Mouse (Mus musculus) gastrocnemius, postnatal 25 days (tissue): ENCODE results near the gene Artn. TPM values are rescaled to one million over a fixed set of nuclear protein-coding genes. Genes with fewer than 3 reads are reported as not detected.

Source experiments
- DNase-seq: peaks from one replicate; pipeline ENCODE4 v3.0.0; 2022
- total RNA-seq, 2 experiments: library from RNA; stranded (reverse); gene quantifications; 1 replicate in 1 of 2; 2 replicates in 1 of 2; pipeline ENCODE4 v1.2.3; 2021

Artn gene
- total RNA-seq, 2 experiments from 2014 or later = 0.18 to 0.48 TPM

GRCm38 (mm10) chr4:117918261-117918660 is 11.3 kb downstream of the Artn start:
- no peak for DNase-seq

GRCm38 (mm10) chr4:117917847-117918246 is 11.7 kb downstream of the Artn start:
- DNase-seq = no peak

DNA sequence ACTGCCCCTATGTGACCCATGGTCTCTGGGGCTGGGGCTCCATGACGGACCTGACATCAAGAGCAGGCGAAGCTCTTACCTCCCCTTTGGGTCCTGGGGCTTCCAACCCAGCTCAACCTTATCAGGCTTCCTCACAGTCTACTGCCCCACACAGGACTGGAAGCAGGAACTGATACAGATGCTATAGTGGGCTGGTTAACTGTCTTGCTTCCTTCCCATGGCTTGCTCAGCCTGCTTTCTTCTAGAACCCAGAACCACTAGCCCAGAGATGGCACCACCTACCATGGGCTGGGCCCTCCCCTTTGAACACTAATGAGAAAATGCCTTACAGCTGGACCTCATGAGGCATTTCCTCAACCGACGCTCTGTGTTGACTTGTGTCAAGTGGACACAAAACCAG is 12.2 kb downstream of the Artn start:
- no peak for DNase-seq

DNA sequence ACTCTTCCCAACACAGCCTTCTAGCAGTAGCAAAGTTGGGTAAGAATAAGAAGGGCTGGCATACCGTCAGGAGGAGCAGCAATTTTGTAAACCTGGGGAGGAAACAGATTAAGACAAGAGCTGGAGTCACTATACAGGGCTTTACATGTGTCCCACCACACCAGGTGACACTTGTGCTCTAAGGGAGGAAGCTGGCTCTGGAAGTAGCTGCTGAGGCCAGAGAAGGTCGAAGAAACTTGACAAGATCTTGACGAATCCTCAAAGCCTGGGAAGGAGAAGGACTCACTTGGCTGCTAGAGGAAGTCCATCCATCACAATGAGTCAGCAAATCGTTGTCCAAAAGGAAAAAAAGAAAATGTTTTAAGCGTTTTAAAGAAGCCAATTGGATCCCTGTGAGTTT is 13.2 kb downstream of the Artn start:
- DNase-seq = no peak

DNA sequence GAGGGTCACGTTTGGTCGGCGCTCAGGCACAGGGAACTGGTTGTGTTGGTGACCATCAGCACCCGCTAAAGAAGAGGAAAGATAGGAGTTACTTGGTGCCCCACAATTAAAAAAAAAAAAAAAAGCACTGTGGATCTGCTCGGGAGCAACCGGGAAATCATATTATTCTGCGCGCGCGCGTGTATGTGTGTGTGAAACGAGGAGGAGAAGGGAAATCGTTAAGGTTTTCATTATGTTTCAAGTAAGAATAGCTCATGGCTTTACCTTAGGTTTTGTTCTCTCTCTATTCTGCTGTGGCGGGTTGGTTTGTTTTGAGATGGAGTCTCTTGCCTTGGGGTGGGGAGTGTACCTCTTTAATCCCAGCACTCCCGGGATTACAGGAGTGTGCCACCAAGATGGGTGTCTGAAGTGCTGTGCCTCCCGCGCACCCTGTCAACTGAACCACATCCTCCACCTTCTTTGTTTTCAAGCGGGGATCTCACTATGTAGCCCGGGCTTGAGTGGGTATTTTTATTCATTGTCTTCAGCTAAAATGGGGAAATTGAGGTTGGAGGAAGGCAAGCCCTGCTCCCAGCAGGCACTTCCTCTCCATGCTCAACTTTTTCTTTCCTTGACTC is 14.0 kb downstream of the Artn start:
- no peak for DNase-seq

DNA sequence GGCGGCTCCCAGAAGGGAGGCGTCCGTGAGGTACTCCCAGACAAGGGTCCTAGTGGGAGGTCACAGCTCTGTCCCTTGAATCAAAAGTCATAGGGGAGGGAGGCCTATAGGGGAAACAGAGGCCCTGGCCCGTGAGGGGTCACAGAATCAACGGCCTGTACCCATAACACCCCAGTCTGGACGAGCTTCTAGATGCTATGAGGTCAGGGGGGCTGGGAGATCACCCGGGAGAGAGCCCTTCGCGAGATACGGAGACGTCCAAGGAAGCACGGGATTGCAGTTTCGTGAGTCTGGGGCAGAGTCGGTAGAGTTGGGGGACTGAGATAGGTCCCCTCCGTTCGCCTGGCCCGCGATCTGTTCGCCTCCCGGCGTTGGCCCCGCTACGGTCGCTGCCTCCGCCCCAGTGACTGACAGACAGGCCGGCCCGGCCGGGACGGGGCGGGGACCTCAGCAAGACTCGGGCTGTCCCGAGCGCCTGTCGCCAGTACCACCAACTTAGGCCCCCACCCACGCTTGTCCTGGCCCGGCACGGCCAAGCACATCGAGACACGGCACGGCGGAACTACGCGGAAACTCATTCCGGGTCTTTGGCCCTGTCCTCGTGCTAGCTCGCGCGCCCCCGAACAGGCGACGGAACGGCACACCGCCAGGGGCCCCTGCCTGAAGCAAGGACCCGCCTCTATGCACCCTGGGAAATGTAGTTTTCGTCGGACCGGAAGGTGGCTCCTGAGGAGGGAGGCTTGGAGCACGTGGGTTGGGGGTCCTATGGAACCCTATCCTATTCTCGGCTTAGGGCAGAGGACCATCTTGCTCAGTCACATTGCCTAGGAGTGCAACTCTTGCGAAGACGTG is 14.7 kb downstream of the Artn start, which contains the start of gene Ipo13:
Gene Ipo13 (minus strand): TSS at position 409 of the 852 bp plus-strand sequence.
- DNase-seq = peak; percentile 91

GRCm38 (mm10) chr4:117914031-117914430 is 15.5 kb downstream of the Artn start:
- DNase-seq = peak; percentile 82

DNA sequence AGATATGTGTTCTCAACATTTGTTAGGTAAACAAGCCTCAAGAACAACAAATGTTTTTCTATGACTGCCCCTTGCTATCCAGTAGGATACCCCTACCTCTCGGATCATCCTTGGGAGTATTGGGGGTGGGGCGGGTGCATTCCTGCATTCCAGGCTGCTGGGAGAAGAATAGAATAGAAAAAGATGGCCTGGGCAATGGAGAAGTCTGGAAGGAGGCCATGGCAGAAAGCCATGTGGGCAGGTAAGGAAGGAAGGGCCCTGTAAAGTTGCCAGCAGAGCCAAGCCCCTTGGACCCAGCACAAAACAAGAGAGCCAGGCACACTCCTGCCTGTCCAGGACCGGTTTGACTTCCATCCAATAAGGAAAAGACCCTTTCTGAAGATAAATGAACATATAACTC is 16.1 kb downstream of the Artn start:
- DNase-seq = no peak

DNA sequence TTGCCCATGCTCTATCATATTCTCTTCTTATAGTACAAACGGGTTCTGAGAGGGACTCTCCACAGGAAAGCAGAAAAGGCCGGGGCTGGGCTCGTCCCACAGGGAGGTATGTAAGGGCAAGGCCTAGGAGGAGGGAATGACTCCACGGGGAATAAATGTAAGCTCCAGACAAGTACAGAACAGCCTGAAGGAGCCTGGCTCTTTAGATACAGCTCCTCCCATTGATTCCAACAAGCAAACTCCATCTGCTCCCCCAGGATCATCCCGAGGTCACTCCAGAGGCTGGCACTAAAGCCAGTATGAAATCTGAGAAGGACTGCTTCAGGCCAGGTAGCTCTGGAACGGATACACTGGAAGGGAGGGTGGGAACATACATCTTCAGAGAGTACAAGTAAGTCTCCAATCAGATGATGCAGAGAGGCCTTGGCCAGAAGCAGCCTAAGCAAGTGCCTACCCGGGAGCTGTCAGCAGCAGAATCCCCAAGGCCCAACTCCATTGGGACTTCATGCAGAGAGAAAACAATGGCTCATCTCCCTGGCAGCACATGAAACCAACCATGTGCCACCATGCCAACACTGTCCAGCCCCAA is 16.8 kb downstream of the Artn start:
- no peak for DNase-seq

DNA sequence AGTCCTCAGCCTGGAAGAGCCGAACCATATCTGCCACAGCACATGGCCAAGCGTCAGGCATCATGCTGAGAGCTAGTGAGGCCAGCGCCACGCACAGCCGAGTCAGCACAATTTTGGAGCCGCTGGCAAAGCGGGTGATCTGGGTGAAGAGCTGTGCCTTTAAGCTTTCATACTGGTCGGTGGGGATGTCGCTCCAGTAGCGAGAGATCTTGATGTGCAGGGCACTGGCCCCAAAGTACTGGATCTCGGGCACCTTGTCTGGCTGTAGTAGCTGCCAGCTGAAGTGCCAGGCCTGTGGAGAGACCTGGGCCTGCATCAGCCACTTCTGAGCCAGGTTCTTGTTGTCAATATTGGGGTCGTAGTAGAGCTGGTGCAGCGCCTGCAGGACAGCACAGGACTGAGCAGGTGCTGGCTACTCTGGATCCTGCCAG is 17.4 kb downstream of the Artn start:
- DNase-seq = peak; percentile 52

DNA sequence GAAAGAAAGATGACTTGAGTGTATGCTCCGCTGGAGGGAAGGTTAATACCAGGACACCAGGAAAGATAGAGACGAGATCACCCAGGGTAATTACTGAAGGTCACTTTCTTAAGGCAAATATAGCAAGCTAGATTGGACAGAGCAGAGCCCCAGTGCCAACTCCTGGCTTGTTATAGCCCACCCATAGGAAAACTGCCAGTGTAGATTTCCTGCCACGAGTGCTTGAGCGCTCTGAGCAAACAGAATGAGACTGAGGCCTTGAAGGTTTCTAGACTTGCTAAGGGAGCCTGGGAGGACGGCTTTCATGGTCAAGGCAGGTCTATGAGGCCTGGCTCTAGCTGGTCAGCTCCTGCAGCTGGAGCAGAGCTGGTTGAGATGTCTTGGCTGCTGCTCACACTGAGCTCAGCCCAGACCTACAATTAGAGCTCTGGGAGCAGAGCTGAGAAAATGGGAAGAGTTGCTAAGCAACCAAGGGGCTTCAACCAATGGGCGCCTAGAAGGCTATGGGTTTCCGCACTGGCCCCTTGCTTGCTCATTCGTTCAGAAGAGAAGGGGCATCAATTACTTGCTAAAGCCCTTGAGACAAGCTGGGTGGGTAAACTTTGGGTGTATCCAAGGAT is 20.6 kb downstream of the Artn start:
- DNase-seq = no peak

- peak; percentile 83 for DNase-seq
Measured at GRCm38 (mm10) chr4:117906196-117906595, 23.4 kb downstream of the Artn start.

GRCm38 (mm10) chr4:117904761-117905160 is 24.8 kb downstream of the Artn start:
- no peak for DNase-seq

DNA sequence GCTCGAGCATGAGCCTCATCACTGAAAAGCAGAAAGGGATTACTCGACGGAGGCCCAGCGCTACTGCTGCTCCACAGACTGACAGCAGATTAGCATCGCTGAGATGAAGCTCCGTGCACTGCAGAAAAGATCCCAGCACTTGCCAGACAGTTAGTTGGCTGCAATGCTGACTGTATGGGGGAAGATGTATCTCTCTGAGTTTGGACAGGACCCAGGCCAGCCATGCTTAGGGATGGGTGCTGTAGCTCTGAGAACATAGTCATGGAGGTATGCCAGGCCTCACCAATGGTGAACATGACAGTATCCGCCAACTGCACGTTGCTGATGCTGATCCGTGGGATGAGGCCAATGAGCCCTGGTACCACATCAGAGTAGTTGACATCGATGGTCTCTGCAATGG is 25.5 kb downstream of the Artn start:
- no peak for DNase-seq

DNA sequence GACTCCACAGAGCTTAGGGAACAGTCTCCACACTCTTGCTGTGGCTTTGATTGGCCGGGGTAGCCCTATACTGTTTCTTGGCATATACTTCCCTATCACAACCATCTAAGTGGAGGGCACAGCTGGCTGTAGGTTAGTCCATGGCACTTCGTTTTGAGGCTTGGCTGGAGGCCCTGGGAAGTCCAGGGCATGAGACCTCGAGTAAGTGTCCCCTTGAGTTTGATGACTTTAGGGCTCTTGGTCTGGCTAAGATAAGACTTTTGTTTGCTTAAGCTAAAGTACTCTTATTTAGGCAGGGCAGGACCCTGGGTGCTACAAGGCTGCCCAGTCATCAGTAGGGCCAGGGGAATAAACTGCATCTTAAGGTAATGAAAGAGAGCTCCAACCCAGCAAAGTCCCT is 31.5 kb downstream of the Artn start:
- no peak for DNase-seq

- DNase-seq = no peak
Measured at GRCm38 (mm10) chr4:117896031-117896430, 33.5 kb downstream of the Artn start.

DNA sequence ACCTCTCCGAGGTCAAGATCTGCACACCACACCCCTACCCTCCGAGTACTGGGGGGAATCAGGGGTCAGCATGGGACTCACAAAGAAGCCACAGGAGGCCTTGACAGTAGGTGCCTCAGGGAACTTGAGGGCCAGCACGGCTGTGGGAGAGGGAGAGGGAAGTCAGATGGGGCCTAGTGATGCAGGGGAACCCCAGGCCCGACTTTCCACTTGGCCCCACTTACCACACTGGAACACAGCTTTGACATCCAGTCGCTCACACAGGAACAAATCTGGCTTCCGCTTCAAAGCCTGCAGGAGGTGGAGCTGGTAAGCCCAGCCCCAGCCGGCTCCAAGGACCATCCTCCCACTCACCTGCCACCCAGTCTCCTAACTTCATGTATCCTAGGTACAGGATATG is 34.2 kb downstream of the Artn start:
- no peak for DNase-seq

GRCm38 (mm10) chr4:117894601-117895000 is 35.0 kb downstream of the Artn start:
- DNase-seq = no peak

DNA sequence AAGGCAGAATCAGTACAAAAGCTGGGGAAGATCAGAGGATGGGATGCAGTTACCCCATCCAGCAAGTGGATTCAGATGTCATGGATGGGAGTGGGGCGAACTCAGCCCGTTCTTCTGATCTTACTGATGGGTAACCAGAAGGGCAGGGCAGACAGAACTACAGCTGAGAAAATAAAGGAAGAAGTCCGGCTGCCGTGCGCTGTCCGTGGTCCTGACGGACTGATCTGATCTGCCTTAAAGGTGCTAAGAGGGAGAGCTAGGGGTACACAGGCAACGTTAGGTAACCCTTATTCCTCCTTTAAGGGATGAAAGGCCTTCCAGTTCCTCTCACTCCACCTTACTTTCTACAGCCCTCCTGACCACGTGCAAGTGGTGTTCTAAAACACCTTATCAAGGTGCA is 36.2 kb downstream of the Artn start:
- no peak for DNase-seq

DNA sequence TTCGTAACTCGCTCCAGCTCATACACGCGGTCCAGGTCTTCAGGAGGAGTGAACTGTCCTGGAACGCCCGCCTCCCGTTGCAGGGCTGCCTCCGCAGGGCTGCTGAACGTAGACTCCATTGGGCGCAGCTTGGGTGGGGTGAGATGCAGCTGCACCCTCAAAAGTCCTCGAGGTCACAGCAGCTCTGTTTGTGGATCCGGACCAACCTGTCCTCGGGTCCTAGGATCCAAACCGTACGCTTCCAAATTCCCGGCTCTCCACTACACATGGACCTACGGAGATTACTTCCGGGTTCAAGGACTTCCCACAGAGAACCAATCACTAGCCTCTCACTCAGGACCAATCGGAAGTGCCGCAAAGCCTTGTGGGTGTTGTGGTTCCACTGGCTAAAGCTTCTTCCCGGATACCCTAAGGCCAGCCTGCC is 37.8 kb downstream of the Artn start, which contains the start of gene Dph2:
Gene Dph2 (minus strand): TSS at position 295 of the 424 bp plus-strand sequence.
- peak; percentile 79 for DNase-seq

DNA sequence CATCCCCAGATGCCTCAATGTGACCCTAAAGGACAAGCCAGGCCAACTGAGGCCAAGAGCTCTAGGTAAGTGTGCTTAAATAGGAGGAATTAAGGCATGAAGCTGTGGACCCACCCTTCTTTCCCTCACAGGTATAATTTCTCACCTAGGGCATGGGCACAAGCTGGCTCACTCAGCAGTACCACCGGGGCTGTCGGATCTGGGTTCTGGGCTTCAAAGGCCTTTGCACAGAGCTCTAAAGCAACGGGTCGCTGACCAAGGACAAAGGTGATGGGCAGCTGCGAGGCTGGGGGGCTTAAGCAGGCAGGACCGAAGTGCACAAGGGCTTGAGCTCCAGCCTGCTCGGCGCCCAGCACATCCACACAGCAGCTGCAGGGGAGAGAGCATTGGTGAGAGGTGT is 38.8 kb downstream of the Artn start:
- DNase-seq = no peak

DNA sequence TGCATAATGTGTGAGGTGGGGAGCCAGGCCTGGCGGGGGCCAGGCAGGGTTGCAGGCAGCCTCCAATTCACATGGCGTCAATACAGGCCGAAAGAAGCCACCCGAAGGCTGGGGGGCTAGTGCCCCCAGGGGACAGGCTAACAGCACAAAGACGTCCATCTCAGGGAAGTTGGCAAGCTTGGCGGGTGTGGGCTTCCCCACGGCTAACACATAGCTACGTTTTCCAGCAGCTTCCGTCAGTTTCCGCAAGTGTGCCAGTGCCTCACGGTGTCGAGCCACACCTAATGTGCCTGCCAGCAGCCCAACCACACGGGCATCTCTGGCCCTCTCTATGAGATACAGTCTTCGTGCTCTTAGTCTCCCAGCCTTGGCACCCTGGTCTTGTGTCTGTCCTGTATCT is 39.5 kb downstream of the Artn start:
- no peak for DNase-seq

GRCm38 (mm10) chr4:117889471-117889870 is 40.1 kb downstream of the Artn start:
- DNase-seq = no peak
